Comparison of ENCODE assay signal across 8 mouse cellular contexts in the genomic region with DNA sequence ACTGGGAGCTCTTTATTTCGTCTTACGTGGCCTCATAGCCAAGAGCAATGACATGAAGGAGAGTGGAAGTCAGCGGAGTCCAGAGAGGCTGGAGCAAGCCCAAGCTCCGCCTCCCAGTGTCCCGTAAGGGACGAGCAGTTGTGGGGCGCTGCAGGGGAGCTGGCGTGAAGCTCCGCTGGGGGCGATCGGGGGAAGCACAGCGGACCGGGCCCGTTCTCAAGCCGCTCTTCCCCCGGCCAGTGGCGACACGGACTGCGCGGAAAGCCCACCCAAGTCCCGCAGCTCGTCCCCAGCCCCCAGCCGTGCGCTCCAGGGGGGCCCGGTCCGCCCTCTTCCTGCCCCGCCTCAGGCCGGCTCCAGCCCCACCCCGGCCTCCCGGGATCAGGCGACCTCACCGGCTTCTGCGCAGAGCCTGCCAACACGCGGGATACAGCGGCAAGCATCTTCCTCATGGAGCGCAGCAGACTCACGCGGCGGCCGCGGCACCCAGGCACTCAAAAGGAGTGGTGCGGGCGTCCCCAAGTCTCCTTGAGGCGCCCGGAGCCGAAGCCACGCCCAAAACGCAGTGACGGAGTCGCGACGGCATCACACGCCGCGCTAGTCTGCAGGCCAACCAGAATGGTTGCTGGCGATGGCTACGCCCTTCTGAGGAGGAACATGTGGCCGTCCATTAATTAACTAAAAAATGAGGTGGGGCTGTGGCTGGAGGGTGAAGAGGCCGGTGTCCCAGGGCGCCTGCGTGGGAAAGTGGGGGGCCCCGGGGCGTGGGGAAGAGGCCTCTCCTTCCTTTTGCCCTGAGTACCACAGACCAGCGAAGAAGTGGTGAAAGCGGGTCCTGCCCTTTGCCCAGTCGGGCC. TPM values are rescaled to one million over a fixed set of nuclear protein-coding genes. Genes with fewer than 3 reads are reported as not detected.
DNase-seq lines count a peak whose midpoint lies in the region; ATAC-seq and TF ChIP-seq lines count a peak whose summit lies in the region.

TSS of gene Pdha1 (minus strand) at position 553 of the 857 bp plus-strand sequence.

- H3K27me3 ChIP-seq in Patski: peaks cover 5% of the 10 kb centered on the region
- H3K27me3 ChIP-seq in hindbrain, embryonic 14.5 days (ENCODE audit: control insufficient read depth, insufficient read depth, low read length): no peaks in the 10 kb centered on the region; the same call in 1 of the 2 replicates

- H3K36me3 ChIP-seq in hindbrain, embryonic 14.5 days (replicated peaks; ENCODE audit: control insufficient read depth, insufficient read depth): no peaks in the 10 kb centered on the region

- TF ChIP-seq CTCF in Patski (IDR thresholded peaks at IDR 0.05): no peak

- peak within 1 kb of the TSS; percentile 74 for H3K9ac ChIP-seq in hindbrain, embryonic 14.5 days

- POLR2A ChIA-PET in Patski (lab: Charles Lee): interaction anchor here (0.7 to 1.2 kb wide), 2 partner anchors 8 to 17 kb away, joined by 3 read pairs; no protein-coding TSS in a partner anchor

- WGBS in hindbrain, embryonic 14.5 days: 20% methylated on average over 67 of the region's 67 CpGs

- in situ Hi-C loops in Patski (cut with MboI; ENCODE audit: low pct_unique_long_range_greater_than_20kb): no loop called here

- peak; percentile 97 for ATAC-seq in Patski
- ATAC-seq in hindbrain, embryonic 14.5 days (ENCODE audit: low FRiP score): peak; percentile 98

- peak within 1 kb of the TSS; percentile 86 for H3K27ac ChIP-seq in hindbrain, embryonic 14.5 days

- H3K9me3 ChIP-seq in hindbrain, embryonic 14.5 days (ENCODE audit: control insufficient read depth, low read length): no peaks in the 10 kb centered on the region

- CTCF ChIA-PET in Patski (lab: Charles Lee): interaction anchor here (0.6 to 1.4 kb wide), 2 partner anchors 21 to 236 kb away, joined by 3 read pairs; no protein-coding TSS in a partner anchor

- peaks cover 10% of the 10 kb centered on the region; the same call in 1 of the 2 replicates for H3K4me1 ChIP-seq in hindbrain, embryonic 14.5 days (replicated peaks; ENCODE audit: control insufficient read depth, insufficient read depth, low read length)

- peak; percentile 19 for DNase-seq in Patski (ENCODE audit: low read depth, low spot score)
- peak; percentile 85 to 87 for DNase-seq in cerebellum, postnatal 14 days
- DNase-seq in frontal cortex, postnatal 25 days (ENCODE audit: low spot score in 2 of 2): peak; percentile 60 to 66
- DNase-seq in hindbrain, embryonic 14.5 days (ENCODE audit: low spot score): peak; percentile 86
- peak; percentile 73 for DNase-seq in left cerebral cortex, adult 11 months (ENCODE audit: low spot score)
- DNase-seq in lung, postnatal 4 days: peak; percentile 90 to 94
- DNase-seq in retina, postnatal 7 days (ENCODE audit: low read depth, low spot score): peak; percentile 53
- peak; percentile 74 for DNase-seq in urinary bladder, adult 2 months (ENCODE audit: low spot score)

- H3K4me3 ChIP-seq in hindbrain, embryonic 14.5 days (replicated peaks; ENCODE audit: low read length): peak within 1 kb of the TSS; percentile 64

- peak within 1 kb of the TSS; percentile 77 for H3K4me2 ChIP-seq in hindbrain, embryonic 14.5 days (replicated peaks)

RNA-seq across cellular contexts. Expression of gene Pdha1, which starts in this region (rescaled TPM):
- 240 TPM for polyA plus RNA-seq in Patski (2021)
- polyA plus RNA-seq in hindbrain, embryonic 14.5 days (2014; fragmentation: Nextera tagmentation; extraction: Ambion mirVana): 147 and 179 TPM in 2 replicates
- polyA plus RNA-seq in urinary bladder, adult 2 months (2012; rRNA removed): 168 and 173 TPM in 2 replicates

Comparison
In these comparisons a context has a peak if more than half of its experiments do, and no peak if none do; other contexts are left out.
1. Peak in every context shown above with its lines: DNase-seq, ATAC-seq, H3K4me3 ChIP-seq and H3K27ac ChIP-seq.
2. DNase-seq: peak in every context shown above with its lines; median percentile 92 in lung, postnatal 4 days; 86 in cerebellum, postnatal 14 days; 86 in hindbrain, embryonic 14.5 days; 74 in urinary bladder, adult 2 months; 73 in left cerebral cortex, adult 11 months; 63 in frontal cortex, postnatal 25 days; 53 in retina, postnatal 7 days; 19 in Patski.